Mouse (Mus musculus) adrenal gland, postnatal 10 days (tissue): ENCODE results near the gene Lsg1. TPM values are rescaled to one million over a fixed set of nuclear protein-coding genes. Genes with fewer than 3 reads are reported as not detected.

Source experiments
- DNase-seq: peaks from one replicate; pipeline ENCODE4 v3.0.0; 2021; ENCODE audit warnings: mixed read lengths
- long read RNA-seq, 2 experiments: library from polyadenylated mRNA; stranded (forward); transcript quantifications; one replicate each; pipeline ENCODE4 v2.0.0; 2021
- total RNA-seq, 2 experiments: library from RNA; stranded (reverse); gene quantifications; 2 replicates each; pipeline ENCODE4 v1.2.3; 2021

Gene Lsg1
- 10 to 100 TPM; 34.4 to 35.2 TPM for total RNA-seq
- long read RNA-seq, experiment 1, transcript Lsg1-201 (14 exons, 3,180 nt), result major isoform, 30 of 42 reads
- long read RNA-seq, experiment 1, partial matches to known transcripts, result 0 of 42 reads
- long read RNA-seq, experiment 1, other reads (novel, unspliced or antisense), result 12 of 42 reads
- long read RNA-seq, experiment 2, transcript Lsg1-201 (14 exons, 3,180 nt), result major isoform, 20 of 27 reads
- long read RNA-seq, experiment 2, partial matches to known transcripts, result 5 of 27 reads
- long read RNA-seq, experiment 2, other reads (novel, unspliced or antisense), result 2 of 27 reads

GRCm38 (mm10) chr16:30587494-30588327 lies at the start of gene Lsg1:
TSS of gene Lsg1 (minus strand) at chr16:30587592.
- DNase-seq, result peak; percentile 87

GRCm38 (mm10) chr16:30633906-30634746 lies 46.7 kb upstream of the Lsg1 start:
- DNase-seq, result no peak

GRCm38 (mm10) chr16:30629509-30629908 lies 42.1 kb upstream of the Lsg1 start:
- no peak for DNase-seq

- no peak for DNase-seq
Measured at GRCm38 (mm10) chr16:30628401-30628800, 41.0 kb upstream of the Lsg1 start.

GRCm38 (mm10) chr16:30627586-30628337 lies 40.4 kb upstream of the Lsg1 start:
- DNase-seq, result no peak

- DNase-seq, result no peak
Measured at GRCm38 (mm10) chr16:30624640-30625039, 37.2 kb upstream of the Lsg1 start.

GRCm38 (mm10) chr16:30623645-30624044 lies 36.3 kb upstream of the Lsg1 start:
- DNase-seq, result no peak

- peak; percentile 50 for DNase-seq
Measured at GRCm38 (mm10) chr16:30616281-30616680, 28.9 kb upstream of the Lsg1 start.

- no peak for DNase-seq
Measured at GRCm38 (mm10) chr16:30614705-30615317, 27.4 kb upstream of the Lsg1 start.

- DNase-seq, result no peak
Measured at GRCm38 (mm10) chr16:30614122-30614521, 26.7 kb upstream of the Lsg1 start.

- DNase-seq, result no peak
Measured at GRCm38 (mm10) chr16:30613122-30613521, 25.7 kb upstream of the Lsg1 start.

- no peak for DNase-seq
Measured at GRCm38 (mm10) chr16:30611331-30611730, 23.9 kb upstream of the Lsg1 start.

GRCm38 (mm10) chr16:30607868-30608267 lies 20.5 kb upstream of the Lsg1 start:
- DNase-seq, result no peak

- DNase-seq, result no peak
Measured at GRCm38 (mm10) chr16:30605528-30605927, 18.1 kb upstream of the Lsg1 start.

GRCm38 (mm10) chr16:30604807-30605137 lies 17.4 kb upstream of the Lsg1 start:
- DNase-seq, result no peak

GRCm38 (mm10) chr16:30604061-30604806 lies 16.8 kb upstream of the Lsg1 start:
- no peak for DNase-seq

GRCm38 (mm10) chr16:30603531-30603842 lies 16.1 kb upstream of the Lsg1 start:
- DNase-seq, result peak; percentile 38

GRCm38 (mm10) chr16:30602684-30603530 lies 15.5 kb upstream of the Lsg1 start:
- DNase-seq, result no peak

- peak; percentile 61 for DNase-seq
Measured at GRCm38 (mm10) chr16:30601946-30602345, 14.6 kb upstream of the Lsg1 start.
